ENCODE assay signal across 18 mouse cellular contexts in genomic region chr3:105514215-105514614, GRCm38 (mm10).
"Had no signal": no experiment of that assay in that cellular context is flagged by ENCODE, and none has a peak within 500 bp of the region (broad histone marks: within the 10 kb centered on the region; RNA-seq: fewer than 3 reads in every experiment).

No protein-coding gene starts in this region.

- ATAC-seq: midbrain, embryonic 16.5 days had no signal

- H3K27me3 ChIP-seq: neural tube, embryonic 13.5 days; neural tube, embryonic 15.5 days had no signal

- H3K4me2 ChIP-seq: lung, embryonic 14.5 days; midbrain, embryonic 12.5 days; neural tube, embryonic 13.5 days; neural tube, embryonic 15.5 days had no signal

- H3K4me1 ChIP-seq: neural tube, embryonic 15.5 days had no signal

- DNase-seq: lung, embryonic 14.5 days; lung, postnatal 10 days; lung, postnatal 4 days; midbrain, embryonic 14.5 days; retina, postnatal 1 day; right cerebral cortex, adult 18-20 months; right cerebral cortex, postnatal 25 days; right cerebral cortex, postnatal 4 days; spleen, adult 18-20 months; thymus, adult 18-20 months; thymus, postnatal 14 days; thymus, postnatal 36 days had no signal

- H3K27ac ChIP-seq: midbrain, embryonic 10.5 days; midbrain, embryonic 12.5 days; neural tube, embryonic 13.5 days; neural tube, embryonic 15.5 days had no signal

- H3K9me3 ChIP-seq: midbrain, embryonic 10.5 days; midbrain, embryonic 12.5 days; neural tube, embryonic 13.5 days; neural tube, embryonic 15.5 days had no signal

- H3K4me3 ChIP-seq: midbrain, embryonic 10.5 days; midbrain, embryonic 12.5 days; myocyte; neural tube, embryonic 13.5 days; neural tube, embryonic 15.5 days had no signal

- H3K9ac ChIP-seq: lung, embryonic 14.5 days; midbrain, embryonic 12.5 days; neural tube, embryonic 13.5 days; neural tube, embryonic 15.5 days had no signal

- H3K36me3 ChIP-seq: midbrain, embryonic 10.5 days; midbrain, embryonic 12.5 days; neural tube, embryonic 13.5 days; neural tube, embryonic 15.5 days had no signal
